Mouse (Mus musculus): ENCODE measurements around the gene Gm10310.
"Not testable (repeated sequence)": the region's sequence is repeated elsewhere in the genome, so short reads cannot be mapped to it uniquely, and the experiment has no call there.

The Gm10310 gene

GRCm38 (mm10) chr10:129984962-129985361 lies at the start of gene Gm10310:
Gene Gm10310 (minus strand): TSS chr10:129985062.
- not testable (repeated sequence) for DNase-seq

- DNase-seq: no peak
Observed at GRCm38 (mm10) chr10:130030048-130030447, 45.2 kb upstream of the Gm10310 start, which contains the start of gene Olfr821. Gene Olfr821 (plus strand): TSS chr10:130030348.

GRCm38 (mm10) chr10:130012321-130012720 lies 27.5 kb upstream of the Gm10310 start, which contains the start of gene Olfr820:
Gene Olfr820 (plus strand): TSS chr10:130012621.
- no peak for DNase-seq

- not testable (repeated sequence) for DNase-seq
Observed at GRCm38 (mm10) chr10:130005366-130005765, 20.5 kb upstream of the Gm10310 start.

GRCm38 (mm10) chr10:130004104-130004503 lies 19.2 kb upstream of the Gm10310 start:
- DNase-seq: not testable (repeated sequence)

- not testable (repeated sequence) for DNase-seq
Observed at GRCm38 (mm10) chr10:129981867-129982266, 3.0 kb downstream of the Gm10310 start.

- not testable (repeated sequence) for DNase-seq
Observed at GRCm38 (mm10) chr10:129976040-129976439, 8.8 kb downstream of the Gm10310 start, which contains the start of gene Olfr247. Gene Olfr247 (minus strand): TSS chr10:129976140.

GRCm38 (mm10) chr10:129972994-129973393 lies 11.9 kb downstream of the Gm10310 start:
- DNase-seq: not testable (repeated sequence)

GRCm38 (mm10) chr10:129967166-129967565 lies 17.7 kb downstream of the Gm10310 start, which contains the start of gene Olfr819:
Gene Olfr819 (minus strand): TSS chr10:129967266.
- not testable (repeated sequence) for DNase-seq

GRCm38 (mm10) chr10:129966232-129966631 lies 18.6 kb downstream of the Gm10310 start:
- not testable (repeated sequence) for DNase-seq

- DNase-seq: no peak
Observed at GRCm38 (mm10) chr10:129949000-129949399, 35.9 kb downstream of the Gm10310 start, which contains the start of gene Olfr818. Gene Olfr818 (minus strand): TSS chr10:129949100.
